In the genomic region with DNA sequence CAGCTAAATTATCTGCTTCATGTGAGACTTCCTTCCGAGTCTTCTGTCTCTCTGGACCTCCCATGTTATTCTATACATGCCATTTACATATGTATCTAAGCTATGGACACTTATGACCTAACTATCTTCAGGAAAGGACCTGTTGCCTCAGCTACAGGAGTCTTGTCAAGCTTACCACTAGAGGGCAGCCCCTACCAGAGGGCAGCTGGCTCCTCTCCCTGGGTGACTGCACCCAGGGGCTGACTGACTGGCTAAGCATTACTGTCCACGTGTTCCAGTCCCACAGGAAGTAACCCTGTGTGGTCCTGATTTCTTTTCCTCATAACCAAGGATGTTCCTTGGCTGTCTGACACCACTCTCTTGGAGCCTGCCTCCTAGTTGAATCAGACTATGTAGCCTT, we compare ENCODE assay signal across 8 mouse cellular contexts. TPM values are rescaled to one million over a fixed set of nuclear protein-coding genes. Genes with fewer than 3 reads are reported as not detected.
DNase-seq lines count a peak whose midpoint lies in the region; ATAC-seq and TF ChIP-seq lines count a peak whose summit lies in the region.

No protein-coding gene starts in this region.

- H3K9ac ChIP-seq in lung, embryonic 14.5 days, result no peak overlapping the region
- no peak overlapping the region for H3K9ac ChIP-seq in hindbrain, embryonic 14.5 days

- intact Hi-C loops in gastrocnemius, adult 2 months (cut with DNase I), result no loop called here
- intact Hi-C loops in gastrocnemius, postnatal 14 days (cut with DNase I; ENCODE audit: low total_unique reads), result no loop called here

- no peak overlapping the region for H3K4me3 ChIP-seq in gastrocnemius, adult 2 months
- H3K4me3 ChIP-seq in lung, embryonic 14.5 days (ENCODE audit: low read depth, low read length), result no peak overlapping the region
- H3K4me3 ChIP-seq in hindbrain, embryonic 14.5 days (replicated peaks; ENCODE audit: low read length), result no peak overlapping the region

- H3K4me2 ChIP-seq in lung, embryonic 14.5 days, result no peak overlapping the region
- no peak overlapping the region for H3K4me2 ChIP-seq in hindbrain, embryonic 14.5 days (replicated peaks)

- H3K36me3 ChIP-seq in lung, embryonic 14.5 days (ENCODE audit: insufficient read depth), result no peaks in the 10 kb centered on the region
- H3K36me3 ChIP-seq in hindbrain, embryonic 14.5 days (replicated peaks; ENCODE audit: control insufficient read depth, insufficient read depth), result no peaks in the 10 kb centered on the region

- TF ChIP-seq CTCF in gastrocnemius, adult 2 months (IDR thresholded peaks at IDR 0.05), result peak; percentile 52
- TF ChIP-seq CTCF in lung, embryonic 14.5 days (IDR thresholded peaks at IDR 0.05; ENCODE audit: low read depth), result peak; percentile 34

- peak; percentile 53 for ATAC-seq in granulocyte monocyte progenitor cell, adult 5-6 weeks (replicated peaks; ENCODE audit: poor library complexity, severe bottlenecking)
- ATAC-seq in lung, embryonic 14.5 days (ENCODE audit: insufficient read depth), result no peak
- ATAC-seq in megakaryocyte, adult 5-6 weeks (ENCODE audit: poor library complexity, severe bottlenecking), result no peak
- ATAC-seq in hindbrain, embryonic 14.5 days (ENCODE audit: low FRiP score), result no peak

- no peaks in the 10 kb centered on the region for H3K4me1 ChIP-seq in lung, embryonic 14.5 days (ENCODE audit: insufficient read depth)
- no peaks in the 10 kb centered on the region for H3K4me1 ChIP-seq in hindbrain, embryonic 14.5 days (replicated peaks; ENCODE audit: control insufficient read depth, insufficient read depth, low read length)

- peak; percentile 28 for DNase-seq in gastrocnemius, adult 2 months
- no peak for DNase-seq in gastrocnemius, postnatal 14 days
- peak; percentile 8 to 13 for DNase-seq in urinary bladder, adult 18-20 months (ENCODE audit: low spot score in 2 of 2)
- DNase-seq in urinary bladder, postnatal 10 days (ENCODE audit: low spot score), result no peak
- DNase-seq in lung, embryonic 14.5 days, result peak; percentile 11
- DNase-seq in hindbrain, embryonic 14.5 days (ENCODE audit: low spot score), result no peak

- H3K9me3 ChIP-seq in lung, embryonic 14.5 days (ENCODE audit: low read depth, low read length), result no peaks in the 10 kb centered on the region
- H3K9me3 ChIP-seq in hindbrain, embryonic 14.5 days (ENCODE audit: control insufficient read depth, low read length), result no peaks in the 10 kb centered on the region

- WGBS in lung, embryonic 14.5 days, result 40% methylated on average over 2 of the region's 2 CpGs
- 68% methylated on average over 2 of the region's 2 CpGs for WGBS in hindbrain, embryonic 14.5 days

- no peaks in the 10 kb centered on the region for H3K27me3 ChIP-seq in lung, embryonic 14.5 days (ENCODE audit: insufficient read depth, low read length)
- no peaks in the 10 kb centered on the region for H3K27me3 ChIP-seq in hindbrain, embryonic 14.5 days (ENCODE audit: control insufficient read depth, insufficient read depth, low read length)

- H3K27ac ChIP-seq in gastrocnemius, adult 2 months, result no peak overlapping the region
- H3K27ac ChIP-seq in lung, embryonic 14.5 days (ENCODE audit: low read depth), result no peak overlapping the region
- H3K27ac ChIP-seq in hindbrain, embryonic 14.5 days, result no peak overlapping the region

RNA-seq across cellular contexts. Expression of a gene that starts 46.1 kb away (rescaled TPM):
- under 1 TPM; 0.10 to 0.33 TPM for total RNA-seq in gastrocnemius, adult 2 months (2021)
- under 1 TPM; 0.31 to 0.68 TPM for total RNA-seq in gastrocnemius, postnatal 14 days (2021)
- not detected in 2 replicates for total RNA-seq in granulocyte monocyte progenitor cell, adult 5-6 weeks (2014; fragmentation: Nextera tagmentation)
- not detected in 2 replicates for total RNA-seq in granulocyte monocyte progenitor cell, adult 5-6 weeks (2017)
- polyA plus RNA-seq in lung, embryonic 14.5 days (2014; fragmentation: Nextera tagmentation; extraction: Ambion mirVana), result 0.09 TPM in 1 of 2 replicates, not detected in the other
- total RNA-seq in megakaryocyte, adult 5-6 weeks (2015), result not detected in 2 replicates
- total RNA-seq in megakaryocyte, adult 5-6 weeks (2017), result not detected in 2 replicates
- 2.1 and 2.4 TPM in 2 replicates for polyA plus RNA-seq in hindbrain, embryonic 14.5 days (2014; fragmentation: Nextera tagmentation; extraction: Ambion mirVana)

Comparison
In these comparisons a context has a peak if more than half of its experiments do, and no peak if none do; other contexts are left out.
1. DNase-seq: peak in gastrocnemius, adult 2 months (single experiment), urinary bladder, adult 18-20 months (2 of 2) and lung, embryonic 14.5 days (single experiment); none in gastrocnemius, postnatal 14 days (single experiment), urinary bladder, postnatal 10 days (single experiment) and hindbrain, embryonic 14.5 days (single experiment).